In the genomic region with DNA sequence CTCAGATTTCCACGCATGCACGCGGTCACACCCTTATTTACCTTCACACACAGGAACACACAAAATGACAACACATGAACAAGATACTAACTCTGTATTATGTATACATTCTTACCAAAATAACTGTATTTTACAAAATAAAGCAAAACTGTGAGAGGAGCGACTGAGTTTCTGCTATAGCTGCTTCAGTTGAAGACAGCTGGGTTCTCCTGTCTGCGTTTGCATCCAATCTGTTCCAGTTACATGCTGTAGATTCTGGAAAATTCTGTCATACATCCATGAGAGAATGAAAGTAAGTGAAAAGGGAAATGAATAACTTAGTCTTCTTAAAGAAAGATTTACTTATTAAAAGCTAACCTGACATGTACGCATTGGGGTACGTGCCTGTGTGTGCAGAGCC, we compare ENCODE assay signal across 17 mouse cellular contexts.
"Had no signal": no experiment of that assay in that cellular context is flagged by ENCODE, and none has a peak within 500 bp of the region (broad histone marks: within the 10 kb centered on the region; RNA-seq: fewer than 3 reads in every experiment).

No protein-coding gene starts in this region.

- H3K4me2 ChIP-seq: lung, embryonic 14.5 days; midbrain, embryonic 12.5 days; neural tube, embryonic 13.5 days; neural tube, embryonic 15.5 days had no signal

- ATAC-seq: midbrain, embryonic 16.5 days had no signal

- H3K4me1 ChIP-seq: midbrain, embryonic 10.5 days had no signal

- DNase-seq: lung, adult 18-20 months; lung, embryonic 14.5 days; lung, postnatal 10 days; lung, postnatal 4 days; midbrain, embryonic 14.5 days; retina, postnatal 1 day; right cerebral cortex, postnatal 14 days; spleen, adult 18-20 months; thymus, adult 18-20 months; thymus, postnatal 14 days; thymus, postnatal 36 days had no signal

- H3K9me3 ChIP-seq: midbrain, embryonic 10.5 days; midbrain, embryonic 12.5 days; neural tube, embryonic 13.5 days; neural tube, embryonic 15.5 days had no signal

- H3K4me3 ChIP-seq: midbrain, embryonic 10.5 days; midbrain, embryonic 12.5 days; myocyte; neural tube, embryonic 13.5 days; neural tube, embryonic 15.5 days had no signal

- H3K27me3 ChIP-seq: midbrain, embryonic 12.5 days; neural tube, embryonic 15.5 days had no signal

- H3K27ac ChIP-seq: midbrain, embryonic 10.5 days; midbrain, embryonic 12.5 days; neural tube, embryonic 13.5 days; neural tube, embryonic 15.5 days had no signal

- H3K9ac ChIP-seq: lung, embryonic 14.5 days; midbrain, embryonic 12.5 days; neural tube, embryonic 13.5 days; neural tube, embryonic 15.5 days had no signal

- H3K36me3 ChIP-seq: midbrain, embryonic 10.5 days; midbrain, embryonic 12.5 days; neural tube, embryonic 13.5 days; neural tube, embryonic 15.5 days had no signal
